Mouse (Mus musculus): Measurements from ENCODE around the gene Pigm. TPM values are rescaled to one million over a fixed set of nuclear protein-coding genes. Genes with fewer than 3 reads are reported as not detected.

Gene Pigm
- polyA plus RNA-seq, 1 experiment = 7.9 TPM

GRCm38 (mm10) chr1:172352001-172352400, 24.3 kb upstream of the Pigm start:
- Histone ChIP-seq H3K27me3 (ENCODE audit: control insufficient read depth, insufficient read depth, low read length) (no peaks in the 10 kb centered on the region), H3K4me3 (replicated peaks; ENCODE audit: insufficient read depth, low read depth, low read length) (no peak overlapping the region), H3K4me1 (ENCODE audit: control insufficient read depth, insufficient read depth, low read length) (peaks cover 3% of the 10 kb centered on the region; the same call in 1 of the 2 replicates), H3K27ac (ENCODE audit: insufficient read depth, low read length) (peak overlapping the region; percentile 27; the same call in 1 of the 2 replicates)
- TF ChIP-seq CTCF (IDR thresholded peaks at IDR 0.05; ENCODE audit: borderline replicate concordance, insufficient read depth, low read depth, low read length) = no peak
- no peak for TF ChIP-seq POLR2A (IDR thresholded peaks at IDR 0.05; ENCODE audit: borderline replicate concordance, insufficient read depth, low read length)
- WGBS = 76% methylated on average over 6 of the region's 6 CpGs
- no peak for DNase-seq

DNA sequence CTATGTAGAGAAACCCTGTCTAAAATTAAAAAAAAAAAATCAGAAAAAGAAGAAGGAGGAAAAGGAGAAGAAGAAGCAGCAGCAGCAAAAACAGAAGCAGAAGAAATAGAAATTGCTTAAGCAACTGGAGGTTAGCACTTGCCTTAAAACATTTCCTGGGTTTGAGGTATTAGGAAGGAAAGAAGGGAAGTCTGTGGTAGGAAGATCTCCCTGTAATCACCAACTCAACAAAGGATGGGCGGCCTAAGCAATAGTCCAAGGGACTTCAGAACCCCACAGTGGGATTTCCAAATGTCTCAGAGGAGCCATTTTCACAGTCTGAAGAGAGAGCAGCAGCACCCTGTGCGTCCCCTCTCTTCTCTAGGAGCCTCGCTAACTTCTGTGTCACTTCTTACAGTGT, 23.9 kb upstream of the Pigm start:
- peaks cover 5% of the 10 kb centered on the region; the same call in 1 of the 2 replicates for H3K4me1 ChIP-seq (ENCODE audit: control insufficient read depth, insufficient read depth, low read length)
- DNase-seq = no peak
- no peak overlapping the region for H3K27ac ChIP-seq (ENCODE audit: insufficient read depth, low read length)
- TF ChIP-seq CTCF (IDR thresholded peaks at IDR 0.05; ENCODE audit: borderline replicate concordance, insufficient read depth, low read depth, low read length) = no peak
- no peak for TF ChIP-seq POLR2A (IDR thresholded peaks at IDR 0.05; ENCODE audit: borderline replicate concordance, insufficient read depth, low read length)
- H3K4me3 ChIP-seq (replicated peaks; ENCODE audit: insufficient read depth, low read depth, low read length) = no peak overlapping the region
- 92% methylated on average over 3 of the region's 3 CpGs for WGBS
- H3K27me3 ChIP-seq (ENCODE audit: control insufficient read depth, insufficient read depth, low read length) = no peaks in the 10 kb centered on the region

GRCm38 (mm10) chr1:172355336-172355735, 21.0 kb upstream of the Pigm start:
- H3K27me3 ChIP-seq (ENCODE audit: control insufficient read depth, insufficient read depth, low read length) = no peaks in the 10 kb centered on the region
- no peak for DNase-seq
- no peak overlapping the region for H3K4me3 ChIP-seq (replicated peaks; ENCODE audit: insufficient read depth, low read depth, low read length)
- WGBS = 42% methylated on average over 3 of the region's 3 CpGs
- TF ChIP-seq POLR2A (IDR thresholded peaks at IDR 0.05; ENCODE audit: borderline replicate concordance, insufficient read depth, low read length) = no peak
- no peak for TF ChIP-seq CTCF (IDR thresholded peaks at IDR 0.05; ENCODE audit: borderline replicate concordance, insufficient read depth, low read depth, low read length)
- H3K27ac ChIP-seq (ENCODE audit: insufficient read depth, low read length) = no peak overlapping the region
- H3K4me1 ChIP-seq (ENCODE audit: control insufficient read depth, insufficient read depth, low read length) = peaks cover 4% of the 10 kb centered on the region; the same call in 1 of the 2 replicates

- TF ChIP-seq POLR2A (IDR thresholded peaks at IDR 0.05; ENCODE audit: borderline replicate concordance, insufficient read depth, low read length) = no peak
- TF ChIP-seq CTCF (IDR thresholded peaks at IDR 0.05; ENCODE audit: borderline replicate concordance, insufficient read depth, low read depth, low read length) = peak; percentile 95
- peak; percentile 63 to 78 for DNase-seq
- 0% methylated on average over 1 of the region's 1 CpGs for WGBS
- Histone ChIP-seq H3K4me3 (replicated peaks; ENCODE audit: insufficient read depth, low read depth, low read length) (no peak overlapping the region), H3K4me1 (ENCODE audit: control insufficient read depth, insufficient read depth, low read length) (peaks cover 3% of the 10 kb centered on the region; the same call in 1 of the 2 replicates), H3K27me3 (ENCODE audit: control insufficient read depth, insufficient read depth, low read length) (no peaks in the 10 kb centered on the region; the same call in 1 of the 2 replicates), H3K27ac (ENCODE audit: insufficient read depth, low read length) (no peak overlapping the region; the same call in 1 of the 2 replicates)
These were observed 18.8 kb upstream of the Pigm start for GRCm38 (mm10) chr1:172357550-172357949.

GRCm38 (mm10) chr1:172358341-172358740, 18.0 kb upstream of the Pigm start:
- DNase-seq = peak in 1 of 2 experiments; percentile 19
- TF ChIP-seq POLR2A (IDR thresholded peaks at IDR 0.05; ENCODE audit: borderline replicate concordance, insufficient read depth, low read length) (no peak), CTCF (IDR thresholded peaks at IDR 0.05; ENCODE audit: borderline replicate concordance, insufficient read depth, low read depth, low read length) (no peak)
- Histone ChIP-seq H3K4me1 (ENCODE audit: control insufficient read depth, insufficient read depth, low read length) (peaks cover 3% of the 10 kb centered on the region; the same call in 1 of the 2 replicates), H3K27me3 (ENCODE audit: control insufficient read depth, insufficient read depth, low read length) (no peaks in the 10 kb centered on the region; the same call in 1 of the 2 replicates), H3K4me3 (replicated peaks; ENCODE audit: insufficient read depth, low read depth, low read length) (no peak overlapping the region), H3K27ac (ENCODE audit: insufficient read depth, low read length) (no peak overlapping the region)
- WGBS = 42% methylated on average over 10 of the region's 10 CpGs

DNA sequence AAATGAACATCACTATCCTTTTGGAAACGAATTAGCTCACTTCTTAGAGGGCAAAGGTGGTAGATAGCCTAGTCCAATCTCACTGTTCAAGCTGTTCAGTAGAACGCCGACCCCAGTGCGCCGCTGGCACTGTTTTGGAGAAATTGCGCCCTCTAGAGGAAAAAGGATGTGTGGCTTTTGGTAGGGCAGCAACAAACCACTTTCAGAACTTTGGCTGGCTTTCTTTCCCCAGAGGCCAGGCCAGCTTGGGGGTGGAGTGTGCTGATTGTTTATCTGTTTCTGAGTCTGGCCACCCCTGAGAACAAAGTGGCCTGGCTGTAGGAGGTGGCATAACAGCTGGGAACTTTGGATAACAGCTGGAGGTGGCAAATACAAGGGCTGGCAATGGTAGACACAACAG, 11.7 kb upstream of the Pigm start:
- Histone ChIP-seq H3K4me3 (replicated peaks; ENCODE audit: insufficient read depth, low read depth, low read length) (no peak overlapping the region), H3K27ac (ENCODE audit: insufficient read depth, low read length) (no peak overlapping the region), H3K27me3 (ENCODE audit: control insufficient read depth, insufficient read depth, low read length) (no peaks in the 10 kb centered on the region; the same call in 1 of the 2 replicates), H3K4me1 (ENCODE audit: control insufficient read depth, insufficient read depth, low read length) (no peaks in the 10 kb centered on the region)
- DNase-seq = peak in 1 of 2 experiments; percentile 60
- WGBS = 6% methylated on average over 6 of the region's 6 CpGs
- TF ChIP-seq CTCF (IDR thresholded peaks at IDR 0.05; ENCODE audit: borderline replicate concordance, insufficient read depth, low read depth, low read length) = peak; percentile 71
- TF ChIP-seq POLR2A (IDR thresholded peaks at IDR 0.05; ENCODE audit: borderline replicate concordance, insufficient read depth, low read length) = no peak

- TF ChIP-seq CTCF (IDR thresholded peaks at IDR 0.05; ENCODE audit: borderline replicate concordance, insufficient read depth, low read depth, low read length) (peak; percentile 24; the same call in 1 of the 2 replicates), POLR2A (IDR thresholded peaks at IDR 0.05; ENCODE audit: borderline replicate concordance, insufficient read depth, low read length) (no peak)
- H3K27ac ChIP-seq (ENCODE audit: insufficient read depth, low read length) = no peak overlapping the region
- no peak for DNase-seq
- H3K4me3 ChIP-seq (replicated peaks; ENCODE audit: insufficient read depth, low read depth, low read length) = no peak overlapping the region
- H3K4me1 ChIP-seq (ENCODE audit: control insufficient read depth, insufficient read depth, low read length) = no peaks in the 10 kb centered on the region
- no peaks in the 10 kb centered on the region for H3K27me3 ChIP-seq (ENCODE audit: control insufficient read depth, insufficient read depth, low read length)
- 26% methylated on average over 23 of the region's 23 CpGs for WGBS
These were observed 7.5 kb upstream of the Pigm start for GRCm38 (mm10) chr1:172368768-172369418.

Measured in cerebellum, adult 2 months (tissue).